8 mouse cellular contexts compared by ENCODE assay signal in genomic region chr11:55087006-55087405, GRCm38 (mm10). TPM values are rescaled to one million over a fixed set of nuclear protein-coding genes. Genes with fewer than 3 reads are reported as not detected.
DNase-seq lines count a peak whose midpoint lies in the region; ATAC-seq and TF ChIP-seq lines count a peak whose summit lies in the region.

No protein-coding gene starts in this region.

- H3K4me2 ChIP-seq in liver, embryonic 13.5 days = no peak overlapping the region

- H3K27ac ChIP-seq in kidney, adult 2 months (ENCODE audit: insufficient read depth, low read depth, low read length) = no peak overlapping the region
- no peak overlapping the region for H3K27ac ChIP-seq in liver, embryonic 13.5 days
- H3K27ac ChIP-seq in olfactory bulb, adult 2 months (ENCODE audit: insufficient read depth, low read depth, low read length) = no peak overlapping the region

- peak; percentile 73 to 75 for DNase-seq in B cell, adult 2 months
- peak; percentile 93 for DNase-seq in NIH3T3 (ENCODE audit: low read depth)
- DNase-seq in cerebellum, postnatal 10 days = peak; percentile 86 to 87
- peak; percentile 78 for DNase-seq in gastrocnemius, postnatal 10 days
- DNase-seq in kidney, adult 2 months = peak; percentile 79
- DNase-seq in liver, embryonic 13.5 days = peak; percentile 24
- peak; percentile 82 for DNase-seq in thymus, postnatal 4 days

- H3K27me3 ChIP-seq in kidney, adult 2 months (replicated peaks; ENCODE audit: control insufficient read depth, insufficient read depth, low read length) = no peaks in the 10 kb centered on the region
- no peaks in the 10 kb centered on the region for H3K27me3 ChIP-seq in liver, embryonic 13.5 days

- no peak overlapping the region for H3K9ac ChIP-seq in liver, embryonic 13.5 days

- H3K36me3 ChIP-seq in kidney, adult 2 months (ENCODE audit: control insufficient read depth, insufficient read depth, low read length) = no peaks in the 10 kb centered on the region
- H3K36me3 ChIP-seq in liver, embryonic 13.5 days = no peaks in the 10 kb centered on the region

- H3K4me1 ChIP-seq in kidney, adult 2 months (ENCODE audit: control insufficient read depth, insufficient read depth, low read length) = no peaks in the 10 kb centered on the region
- H3K4me1 ChIP-seq in liver, embryonic 13.5 days (replicated peaks) = no peaks in the 10 kb centered on the region
- H3K4me1 ChIP-seq in olfactory bulb, adult 2 months (ENCODE audit: control insufficient read depth, insufficient read depth, low read length) = peaks cover 3% of the 10 kb centered on the region; the same call in 1 of the 2 replicates

- no peak overlapping the region for H3K4me3 ChIP-seq in kidney, adult 2 months (ENCODE audit: insufficient read depth, low read depth, low read length)
- no peak overlapping the region for H3K4me3 ChIP-seq in liver, embryonic 13.5 days (replicated peaks)
- no peak overlapping the region for H3K4me3 ChIP-seq in olfactory bulb, adult 2 months (ENCODE audit: insufficient read depth, low read depth, low read length)

- peak; percentile 97 for TF ChIP-seq CTCF in kidney, adult 2 months (conservative IDR thresholded peaks at IDR 0.05; ENCODE audit: insufficient read depth, insufficient read length, low read depth, low read length)
- TF ChIP-seq CTCF in olfactory bulb, adult 2 months (IDR thresholded peaks at IDR 0.05; ENCODE audit: insufficient read depth, low read depth, low read length) = peak; percentile 63

- H3K9me3 ChIP-seq in liver, embryonic 13.5 days (replicated peaks) = no peaks in the 10 kb centered on the region

- ATAC-seq in liver, embryonic 13.5 days (ENCODE audit: low read depth) = no peak

- WGBS in kidney, adult 2 months = 9% methylated on average over 10 of the region's 10 CpGs
- WGBS in liver, embryonic 13.5 days (ENCODE audit: insufficient replicate concordance) = 13% methylated on average over 10 of the region's 10 CpGs
- WGBS in olfactory bulb, adult 2 months = 9% methylated on average over 10 of the region's 10 CpGs

- TF ChIP-seq POLR2A in kidney, adult 2 months (IDR thresholded peaks at IDR 0.05; ENCODE audit: low read depth, low read length) = no peak
- no peak for TF ChIP-seq POLR2A in olfactory bulb, adult 2 months (IDR thresholded peaks at IDR 0.05; ENCODE audit: insufficient read depth, low read depth, low read length)

RNA-seq across cellular contexts. Expression of gene Ccdc69, which starts 9.1 kb away (rescaled TPM):
- 10 to 100 TPM; 14.1 to 14.4 TPM for total RNA-seq in gastrocnemius, postnatal 10 days (2021)
- polyA plus RNA-seq in kidney, adult 2 months (2012; rRNA removed) = 1.6 and 2.0 TPM in 2 replicates
- 0.96 and 1.1 TPM in 2 replicates for polyA plus RNA-seq in liver, embryonic 13.5 days (2015; fragmentation: Nextera tagmentation; extraction: Ambion mirVana)
- not detected in 2 replicates for polyA plus RNA-seq in olfactory bulb, adult 2 months (2012; ENCODE audit: insufficient read depth, insufficient read length, low replicate concordance, missing spikeins)

RNA-seq across cellular contexts. Expression of gene Gm2a, which starts 10.9 kb away (rescaled TPM):
- total RNA-seq in gastrocnemius, postnatal 10 days (2021) = 10 to 100 TPM; 12.3 to 14.5 TPM
- polyA plus RNA-seq in kidney, adult 2 months (2012; rRNA removed) = 216 TPM in 2 replicates
- 9.6 and 10.6 TPM in 2 replicates for polyA plus RNA-seq in liver, embryonic 13.5 days (2015; fragmentation: Nextera tagmentation; extraction: Ambion mirVana)
- polyA plus RNA-seq in olfactory bulb, adult 2 months (2012; ENCODE audit: insufficient read depth, insufficient read length, low replicate concordance, missing spikeins) = not detected in 2 replicates

RNA-seq across cellular contexts. Expression of gene Anxa6, which starts 53.8 kb away (rescaled TPM):
- 100 to 1,000 TPM; 297 to 313 TPM for total RNA-seq in gastrocnemius, postnatal 10 days (2021)
- 76.5 and 87.9 TPM in 2 replicates for polyA plus RNA-seq in kidney, adult 2 months (2012; rRNA removed)
- polyA plus RNA-seq in liver, embryonic 13.5 days (2015; fragmentation: Nextera tagmentation; extraction: Ambion mirVana) = 45.3 and 50.2 TPM in 2 replicates
- not detected in 2 replicates for polyA plus RNA-seq in olfactory bulb, adult 2 months (2012; ENCODE audit: insufficient read depth, insufficient read length, low replicate concordance, missing spikeins)

Comparison
In these comparisons a context has a peak if more than half of its experiments do, and no peak if none do; other contexts are left out.
1. DNase-seq: peak in every context shown above with its lines; median percentile 93 in NIH3T3; 86 in cerebellum, postnatal 10 days; 82 in thymus, postnatal 4 days; 79 in kidney, adult 2 months; 78 in gastrocnemius, postnatal 10 days; 74 in B cell, adult 2 months; 24 in liver, embryonic 13.5 days.